Mouse (Mus musculus) gastrocnemius, postnatal 14 days (tissue): ENCODE results near the gene Gm10490. TPM values are rescaled to one million over a fixed set of nuclear protein-coding genes. Genes with fewer than 3 reads are reported as not detected.

Experiments
- DNase-seq: peaks from one replicate; pipeline ENCODE4 v3.0.0; 2021; ENCODE audit warnings: mixed read lengths
- intact Hi-C: fragments of 180-260 bp; cut with DNase I; formaldehyde crosslinking; loops from one replicate; pipeline ENCODE4 v1.15.1; 2025; ENCODE audit warnings: low total_unique reads
- total RNA-seq, 2 experiments: library from RNA; stranded (reverse); gene quantifications; 2 replicates each; pipeline ENCODE4 v1.2.3; 2021

Gm10490 gene
- total RNA-seq, 2 experiments from 2014 or later: not detected

GRCm38 (mm10) chrX:7919601-7920383, 10.4 kb downstream of the Gm10490 start, which contains the start of gene Pcsk1n:
TSS of gene Pcsk1n (plus strand) at chrX:7919822.
- intact Hi-C loops: loop anchor here (5.0 kb wide), 1 partner anchor 98 kb away; the partner anchor contains the start of gene Glod5
- no peak for DNase-seq

GRCm38 (mm10) chrX:7922032-7922431, 12.7 kb downstream of the Gm10490 start:
- DNase-seq: no peak
- intact Hi-C loops: no loop called here

GRCm38 (mm10) chrX:7926266-7926665, 16.9 kb downstream of the Gm10490 start:
- intact Hi-C loops: no loop called here
- DNase-seq: no peak

GRCm38 (mm10) chrX:7927116-7927515, 17.8 kb downstream of the Gm10490 start:
- no peak for DNase-seq

GRCm38 (mm10) chrX:7928270-7928790, 19.0 kb downstream of the Gm10490 start, which contains the start of gene Eras:
TSS of gene Eras (minus strand) at chrX:7928607.
- intact Hi-C loops: no loop called here
- no peak for DNase-seq

More at GRCm38 (mm10) chrX:7927116-7927515, 17.8 kb downstream of the Gm10490 start:
- intact Hi-C loops: no loop called here

- intact Hi-C loops: no loop called here
- DNase-seq: no peak
Observed at GRCm38 (mm10) chrX:7936874-7937273, 27.5 kb downstream of the Gm10490 start.

- DNase-seq: no peak
- intact Hi-C loops: no loop called here
Observed at GRCm38 (mm10) chrX:7937667-7938066, 28.3 kb downstream of the Gm10490 start.

- intact Hi-C loops: no loop called here
- no peak for DNase-seq
Observed at GRCm38 (mm10) chrX:7945618-7946017, 36.3 kb downstream of the Gm10490 start.

- no peak for DNase-seq
- intact Hi-C loops: no loop called here
Observed at GRCm38 (mm10) chrX:7947108-7947899, 38.0 kb downstream of the Gm10490 start, which contains the start of gene Hdac6. TSS of gene Hdac6 (minus strand) at chrX:7947889.

- intact Hi-C loops: no loop called here
Observed at GRCm38 (mm10) chrX:7947900-7948492, 38.7 kb downstream of the Gm10490 start.

GRCm38 (mm10) chrX:7950091-7950490, 40.7 kb downstream of the Gm10490 start:
- intact Hi-C loops: no loop called here
- no peak for DNase-seq

More at GRCm38 (mm10) chrX:7947900-7948492, 38.7 kb downstream of the Gm10490 start:
- peak; percentile 93 for DNase-seq

- intact Hi-C loops: no loop called here
- DNase-seq: no peak
Observed at GRCm38 (mm10) chrX:7958868-7959267, 49.5 kb downstream of the Gm10490 start.

Other genes starting within 250 kb of the Gm10490 start
- gene Plp2, start 238.2 kb upstream of the Gm10490 start, total RNA-seq: 10 to 100 TPM; 40.3 to 50.8 TPM
- 1 to 10 TPM; 4.4 to 6.4 TPM for gene Magix, start 228.3 kb upstream of the Gm10490 start, total RNA-seq
- gene Gpkow, start 212.4 kb upstream of the Gm10490 start, total RNA-seq: 10 to 100 TPM; 15.9 to 16.4 TPM
- gene Wdr45, start 195.2 kb upstream of the Gm10490 start, total RNA-seq: 10 to 100 TPM; 20.4 to 22.8 TPM
- gene Gm45208, start 187.3 kb upstream of the Gm10490 start, total RNA-seq: not detected
- gene Praf2, start 181.1 kb upstream of the Gm10490 start, total RNA-seq: 1 to 10 TPM; 6.1 to 9.0 TPM
- 1 to 10 TPM in 1 of 2 experiments, under 1 TPM in 1; 0.86 to 1.8 TPM for gene Ccdc120, start 158.6 kb upstream of the Gm10490 start, total RNA-seq
- gene Tfe3, start 147.0 kb upstream of the Gm10490 start, total RNA-seq: 1 to 10 TPM; 8.8 to 9.7 TPM
- 10 to 100 TPM; 16.8 to 17.4 TPM for gene Gripap1, start 119.8 kb upstream of the Gm10490 start, total RNA-seq
- gene Kcnd1, start 87.3 kb upstream of the Gm10490 start, total RNA-seq: under 1 TPM; 0.66 to 0.68 TPM
- 10 to 100 TPM; 16.8 to 19.1 TPM for gene Otud5, start 68.2 kb upstream of the Gm10490 start, total RNA-seq
- 1 to 10 TPM; 1.1 to 1.2 TPM for gene Pim2, start 31.3 kb upstream of the Gm10490 start, total RNA-seq
- gene Slc35a2, start 25.5 kb upstream of the Gm10490 start, total RNA-seq: 10 to 100 TPM in 1 of 2 experiments, 1 to 10 TPM in 1; 8.7 to 10.2 TPM
- 10 to 100 TPM; 27.3 to 32.0 TPM for gene Pqbp1, start 10.3 kb upstream of the Gm10490 start, total RNA-seq
- 10 to 100 TPM; 43.9 to 44.8 TPM for gene Timm17b, start 10.2 kb upstream of the Gm10490 start, total RNA-seq
- gene Gm10491, start 1.7 kb upstream of the Gm10490 start, total RNA-seq: not detected
- under 1 TPM in 1 of 2 experiments, not detected in 1; 0.14 TPM for gene Pcsk1n, start 10.3 kb downstream of the Gm10490 start, total RNA-seq
- gene Eras, start 19.1 kb downstream of the Gm10490 start, total RNA-seq: not detected
- 1 to 10 TPM; 5.0 to 5.5 TPM for gene Hdac6, start 38.3 kb downstream of the Gm10490 start, total RNA-seq
- under 1 TPM in 1 of 2 experiments, not detected in 1; 0.21 TPM for gene Gata1, start 68.5 kb downstream of the Gm10490 start, total RNA-seq
- gene Glod5, start 109.0 kb downstream of the Gm10490 start, total RNA-seq: not detected
- 1 to 10 TPM; 5.2 to 5.5 TPM for gene Suv39h1, start 165.2 kb downstream of the Gm10490 start, total RNA-seq
- under 1 TPM; 0.84 to 0.93 TPM for gene Was, start 181.0 kb downstream of the Gm10490 start, total RNA-seq
- gene Wdr13, start 223.3 kb downstream of the Gm10490 start, total RNA-seq: 10 to 100 TPM; 19.6 to 20.6 TPM
- 100 to 1,000 TPM; 179 to 195 TPM for gene Rbm3, start 236.3 kb downstream of the Gm10490 start, total RNA-seq